Mouse (Mus musculus) urinary bladder, adult 2 months (tissue): ENCODE data around the gene Gm5089. TPM values are rescaled to one million over a fixed set of nuclear protein-coding genes. Genes with fewer than 3 reads are reported as not detected.

ENCODE experiments used
- DNase-seq: peaks from one replicate; pipeline ENCODE4 v3.0.0; 2022; ENCODE audit warnings: low spot score
- polyA plus RNA-seq: library from polyadenylated mRNA; depleted of rRNA; stranded (reverse); fragments of >200 nt; gene quantifications from 2 replicates; pipeline ENCODE4 v1.2.3, GENCODE M21; 2012; rRNA removed

Gene Gm5089
- not detected in 2 replicates for polyA plus RNA-seq

DNA sequence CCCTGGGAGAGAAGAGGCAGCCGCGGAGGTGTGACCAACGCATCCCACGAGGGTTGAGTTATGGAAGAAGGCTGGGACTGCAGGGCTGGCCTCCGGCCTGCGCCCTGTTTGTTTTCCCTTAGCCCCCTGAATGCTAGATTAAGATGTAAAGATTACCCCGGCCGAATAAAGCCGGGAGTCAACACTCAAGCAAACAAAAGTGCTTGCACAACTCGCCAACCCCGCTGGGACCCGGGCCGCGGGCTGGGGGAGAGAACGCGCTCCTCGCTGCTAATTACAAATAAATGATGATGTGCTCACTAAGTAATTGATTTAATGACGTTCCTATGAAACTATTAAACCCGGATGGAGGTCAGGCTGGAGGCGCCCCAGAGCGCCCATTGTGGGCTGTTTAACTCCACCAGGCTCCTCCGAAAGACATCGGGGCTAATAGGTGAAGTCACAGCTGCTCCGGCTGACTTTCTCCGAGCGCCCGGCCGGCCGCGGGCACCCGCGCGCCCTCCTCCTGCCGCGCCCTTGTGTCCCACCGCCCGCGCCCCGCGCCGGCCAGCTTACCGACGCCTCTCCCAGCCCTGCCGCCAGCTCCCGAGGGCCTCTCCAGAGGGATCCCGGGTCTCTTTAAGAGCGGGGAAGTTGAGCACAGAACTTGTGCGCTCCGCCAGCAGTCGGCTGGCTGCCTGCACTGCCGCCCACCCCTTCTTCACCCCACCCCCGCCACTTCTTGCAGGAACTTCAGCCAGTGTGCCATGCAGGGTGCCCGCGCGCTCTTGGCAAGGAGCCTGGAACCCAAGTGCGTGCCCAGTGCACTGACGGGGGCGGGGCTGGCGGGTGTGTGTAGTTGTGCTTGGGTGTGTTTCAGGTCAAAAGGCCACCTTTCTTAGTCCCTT lies at the start of gene Gm5089:
Gm5089 (minus strand) TSS at position 620 of the 887 bp plus-strand sequence.
- no peak for DNase-seq

DNA sequence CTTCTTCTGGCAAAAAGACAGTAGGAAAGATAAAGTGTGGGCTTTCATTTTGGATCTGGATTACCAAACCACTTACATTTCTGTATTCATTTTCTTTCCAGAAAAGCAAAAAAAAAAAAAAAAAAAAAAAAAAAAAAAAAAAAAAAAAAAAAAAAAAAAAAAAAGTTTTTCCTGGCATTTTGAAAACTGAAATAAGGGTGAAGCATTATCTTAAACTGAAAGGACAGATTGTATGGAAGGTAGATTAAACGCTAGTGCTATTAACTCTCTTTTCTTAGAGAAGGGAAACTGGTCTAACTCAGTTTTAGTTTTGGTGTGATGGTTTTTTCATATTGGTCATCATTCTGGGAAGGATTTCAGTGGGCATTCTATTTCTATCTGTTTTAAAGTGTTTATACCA lies 41.1 kb upstream of the Gm5089 start:
- no peak for DNase-seq

DNA sequence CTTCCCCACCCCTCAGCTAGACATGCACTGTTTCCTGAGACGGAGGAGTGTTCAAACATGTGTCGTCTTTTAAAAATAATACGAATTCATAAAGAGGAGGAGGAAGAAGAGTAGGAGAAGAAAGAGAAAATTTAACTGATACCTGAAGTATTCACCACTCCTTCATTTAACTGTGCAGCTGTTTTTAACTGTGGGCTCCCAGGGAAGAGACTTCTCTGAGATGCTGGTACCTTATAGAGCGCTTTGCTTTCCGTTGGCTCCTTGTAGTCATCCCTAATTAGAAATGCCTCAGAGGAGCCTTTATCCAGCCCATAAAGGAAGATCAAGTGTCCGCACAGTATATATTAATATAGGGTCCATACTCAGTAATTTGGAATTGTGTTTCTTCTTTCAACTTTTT lies 40.6 kb upstream of the Gm5089 start:
- no peak for DNase-seq

DNA sequence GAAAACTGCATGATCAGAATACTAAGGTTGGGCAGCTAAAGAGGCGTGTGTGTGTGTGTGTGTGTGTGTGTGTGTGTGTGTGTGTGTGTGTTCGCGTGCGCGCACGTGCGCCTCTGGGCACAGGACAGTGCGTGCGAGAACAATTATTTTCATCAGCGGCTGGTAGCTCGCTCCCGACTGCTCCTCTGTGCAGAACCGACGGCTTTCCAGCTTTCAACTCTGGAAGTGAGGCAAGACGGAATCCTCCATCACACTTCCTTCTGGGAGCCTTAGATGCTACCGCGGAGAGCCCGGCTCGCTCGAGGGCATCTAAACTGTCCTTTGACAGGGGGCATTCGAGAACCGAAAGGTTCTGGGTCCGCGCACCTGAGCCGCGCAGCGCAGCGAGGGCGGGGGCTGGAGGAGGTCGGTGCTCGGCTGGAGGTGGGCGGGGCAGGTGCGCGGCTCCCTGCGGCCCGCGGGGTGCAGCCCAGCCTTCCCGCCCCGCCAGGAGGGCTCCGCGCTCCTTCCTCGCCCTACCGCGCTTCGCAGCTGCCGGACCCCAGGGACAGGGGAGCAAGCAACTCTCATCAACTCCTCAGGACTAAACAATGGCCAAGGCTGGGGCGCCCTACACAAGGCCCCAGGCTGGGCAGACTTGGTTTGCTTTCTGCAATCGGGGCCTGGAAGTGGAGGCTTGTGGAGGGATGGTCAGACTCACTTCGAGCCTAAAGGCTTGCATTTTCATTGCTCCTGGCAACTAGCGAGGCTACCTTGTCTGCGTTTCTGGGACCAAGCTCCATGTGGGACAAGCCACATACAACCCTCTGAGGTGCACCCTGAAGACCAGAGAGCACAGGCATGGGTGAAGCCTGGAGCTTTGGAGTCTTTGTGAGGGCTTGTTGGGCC lies 39.8 kb upstream of the Gm5089 start, which contains the start of gene Gm10837:
Gm10837 (plus strand) TSS at position 146 of the 888 bp plus-strand sequence.
- no peak for DNase-seq

DNA sequence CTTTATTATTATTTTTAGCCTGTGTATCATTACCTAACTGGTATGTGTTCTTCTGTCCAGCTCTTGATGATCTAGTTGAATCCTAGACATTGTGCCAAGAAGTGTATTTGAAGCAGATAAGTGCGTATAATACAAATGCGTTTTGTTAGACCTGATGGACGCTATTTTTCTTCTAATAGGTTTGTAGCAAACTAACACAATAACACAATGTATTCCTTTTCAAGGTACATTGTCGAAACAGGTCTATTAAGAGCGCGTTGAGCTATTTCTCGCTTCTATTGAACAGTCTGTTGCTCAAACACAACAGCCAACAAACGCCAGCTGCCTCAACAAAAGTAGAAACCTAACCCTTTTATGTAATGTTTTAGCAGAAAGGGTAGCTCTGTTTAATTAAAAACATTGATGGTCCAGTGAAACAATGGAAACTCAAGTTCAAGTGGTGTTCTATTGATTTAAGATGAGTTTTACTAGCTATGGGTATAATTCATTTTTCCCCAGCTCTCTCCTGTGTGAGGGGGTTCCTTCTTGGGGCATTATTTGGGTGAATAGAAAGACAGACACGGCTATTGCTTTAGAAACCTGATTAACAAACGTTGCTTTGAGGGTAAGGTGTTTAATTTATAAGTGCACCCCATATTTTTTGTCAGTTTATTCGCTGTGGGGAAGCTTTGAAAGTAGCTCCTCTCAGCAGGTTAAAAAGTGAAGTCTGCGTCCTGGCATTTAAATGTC lies 38.9 kb upstream of the Gm5089 start:
- DNase-seq: no peak

DNA sequence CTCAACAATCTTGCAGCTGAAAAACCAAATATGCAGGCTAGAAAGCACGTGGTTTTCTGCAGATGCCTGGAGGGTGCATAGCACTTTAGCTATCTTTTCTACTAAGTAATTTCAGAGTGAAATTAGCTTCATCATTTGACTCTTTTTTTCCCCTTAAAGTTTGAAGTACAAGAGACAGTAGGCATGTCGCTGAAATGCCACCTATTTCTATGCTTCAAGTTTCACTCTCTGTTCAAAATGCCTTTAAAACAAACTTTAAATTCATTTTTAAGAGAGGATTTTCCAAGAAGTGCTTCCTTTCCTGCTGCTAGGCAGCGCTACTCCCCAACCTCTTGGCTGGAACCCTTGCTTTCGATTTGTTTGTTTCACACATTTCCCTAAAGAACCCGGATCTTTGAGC lies 38.1 kb upstream of the Gm5089 start:
- no peak for DNase-seq

DNA sequence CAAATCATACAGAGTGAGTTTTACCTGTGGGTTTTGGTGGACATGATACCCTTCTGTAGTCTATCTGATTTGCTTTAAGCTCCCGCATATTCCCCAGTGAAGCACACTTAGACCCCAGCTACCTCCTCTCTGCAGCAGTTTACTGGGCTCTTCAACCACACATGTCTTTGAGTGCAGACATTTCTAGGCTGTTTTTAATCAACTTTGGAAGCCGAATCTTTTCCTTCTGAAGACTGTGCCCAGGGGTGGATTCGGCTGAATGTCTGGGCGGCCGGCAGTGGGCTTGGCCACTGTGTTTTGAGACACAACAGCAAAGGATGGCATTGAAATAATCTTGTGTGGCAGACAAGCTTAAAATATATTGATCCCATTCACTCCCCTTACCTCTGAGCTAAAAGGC lies 36.5 kb upstream of the Gm5089 start:
- no peak for DNase-seq

DNA sequence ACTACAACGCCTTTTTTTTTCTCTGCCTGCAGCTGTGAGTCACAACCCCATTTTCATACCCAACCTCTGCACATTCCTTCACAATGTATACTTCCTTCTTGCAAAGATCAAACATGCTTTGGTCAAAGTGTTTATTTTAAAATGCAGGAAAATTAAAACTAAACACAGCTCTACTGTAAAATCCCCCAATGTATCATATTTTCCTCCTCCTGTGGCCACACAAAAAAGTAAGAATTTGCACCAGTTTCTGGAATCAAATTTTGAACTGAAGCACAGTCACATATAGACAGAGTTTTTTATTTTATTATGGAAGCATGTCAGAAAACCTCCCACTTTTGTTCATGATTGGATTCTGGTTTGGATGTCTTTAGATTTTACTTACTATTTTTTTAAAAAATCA lies 35.7 kb upstream of the Gm5089 start:
- DNase-seq: no peak

DNA sequence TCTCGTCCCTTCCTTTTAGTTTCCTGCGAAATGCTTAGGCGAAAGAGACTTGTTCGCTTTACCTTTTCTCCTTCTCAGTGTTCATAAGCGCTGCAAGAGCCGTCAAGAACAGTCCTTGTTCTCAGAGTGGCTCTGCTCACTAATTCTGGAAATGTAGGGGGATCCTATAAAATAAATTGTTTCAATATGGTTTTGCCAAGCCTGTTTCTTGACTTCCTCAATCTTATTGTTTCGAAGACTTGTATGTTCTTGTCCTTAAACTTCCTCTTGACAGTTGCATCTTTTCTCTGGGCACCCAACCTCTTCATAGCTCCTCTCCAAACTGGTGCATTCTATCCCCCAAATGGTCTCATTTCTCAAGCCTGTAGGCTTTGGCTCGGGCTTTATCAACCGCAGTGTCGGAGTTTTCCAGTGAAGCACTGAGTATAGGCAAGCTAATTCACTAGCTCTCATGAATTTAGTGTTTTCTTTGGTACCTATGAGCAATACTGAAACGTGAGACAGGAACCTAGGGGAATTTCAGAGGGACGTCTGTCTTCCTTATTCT lies 34.8 kb upstream of the Gm5089 start:
- no peak for DNase-seq

DNA sequence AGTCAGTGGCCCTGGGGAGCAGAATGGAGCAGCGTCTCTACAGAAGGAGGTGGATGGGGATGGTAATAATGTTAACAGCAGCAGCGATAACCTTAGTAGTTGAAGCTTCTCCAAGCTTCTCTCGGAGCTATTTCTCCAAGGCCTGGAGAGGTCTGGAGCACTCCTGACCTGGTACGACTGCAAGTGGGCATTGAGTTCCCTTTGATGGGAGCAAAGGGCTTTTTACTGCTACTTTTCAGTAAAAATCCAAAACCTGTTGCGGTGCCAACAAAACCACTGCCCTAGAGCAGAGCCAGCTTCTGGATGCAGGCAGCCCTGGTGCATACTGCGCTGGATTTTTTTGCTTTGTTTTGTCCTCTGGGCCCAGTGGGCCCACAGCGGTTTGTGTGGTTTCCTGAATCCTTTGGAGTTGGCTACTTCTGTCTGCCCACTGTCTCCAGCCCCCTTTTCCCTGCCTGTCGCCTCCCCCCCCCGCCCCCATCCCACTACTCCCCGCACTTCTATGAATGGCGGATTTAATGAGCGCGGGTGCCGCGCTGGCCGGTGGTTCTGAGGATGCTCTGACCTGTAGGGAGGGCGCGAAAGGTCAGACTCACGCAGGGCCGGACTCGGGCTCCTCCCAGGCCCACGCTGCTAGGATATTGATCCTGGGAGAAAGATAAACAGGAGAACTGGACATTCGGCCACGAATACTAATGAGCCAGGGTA lies 34.1 kb upstream of the Gm5089 start:
- no peak for DNase-seq

DNA sequence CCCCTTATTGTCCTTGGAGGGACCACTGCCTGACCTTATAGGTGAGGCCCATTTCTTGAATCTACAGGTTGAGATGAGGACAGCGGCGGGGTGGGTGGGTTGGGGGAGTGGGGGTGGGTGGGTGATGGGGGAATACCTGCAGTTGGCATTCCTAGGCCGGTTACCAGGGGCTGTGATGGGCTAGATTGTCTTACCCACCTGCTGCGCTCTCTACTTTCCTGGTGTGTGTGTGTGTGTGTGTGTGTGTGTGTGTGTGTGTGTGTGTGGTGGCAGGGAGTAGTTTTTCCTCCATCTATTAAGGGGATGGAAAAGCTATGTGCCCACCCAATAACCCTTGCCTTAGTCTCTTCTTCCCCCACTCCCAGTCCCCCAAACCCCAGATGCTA lies 33.5 kb upstream of the Gm5089 start:
- DNase-seq: no peak

DNA sequence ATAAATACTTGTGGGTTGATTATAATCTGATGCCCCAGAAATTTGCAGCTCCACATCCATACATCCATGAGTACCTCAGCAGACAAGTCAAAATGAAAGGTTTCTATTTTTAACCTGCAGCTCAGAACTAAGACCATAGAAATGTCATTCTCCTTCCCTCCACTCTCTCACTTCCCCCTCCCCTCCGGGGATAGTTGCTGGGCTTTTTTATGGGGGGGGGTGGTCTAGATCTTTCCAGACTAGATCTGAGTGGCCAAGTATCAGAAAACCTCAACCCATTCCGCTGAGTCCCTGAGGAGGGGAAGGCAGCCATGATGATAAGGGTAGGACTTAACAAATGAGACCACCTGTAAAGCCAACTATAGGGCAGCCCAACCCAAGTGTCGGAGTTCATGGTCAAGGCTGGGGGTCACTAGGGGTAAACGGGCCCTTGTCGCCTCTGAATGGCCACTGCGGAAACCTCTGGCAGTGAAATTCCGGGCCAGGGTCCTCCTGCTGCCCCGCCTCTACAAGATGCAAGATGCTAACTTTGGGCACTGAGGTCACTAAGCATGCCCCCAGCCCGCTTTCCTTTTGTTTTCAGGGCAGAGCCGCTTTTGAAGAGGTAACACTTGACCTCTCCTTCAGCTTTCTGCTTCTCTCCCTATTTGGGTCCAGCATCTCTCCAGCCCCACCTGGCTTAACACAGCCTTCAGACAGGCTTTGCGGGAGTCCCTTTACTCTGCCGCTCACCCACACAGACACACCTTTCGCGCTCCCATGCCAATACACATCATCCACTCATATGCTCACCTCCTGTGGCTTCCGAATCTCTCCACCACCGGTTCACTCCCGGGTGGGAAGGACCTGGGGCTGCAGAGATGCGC lies 32.9 kb upstream of the Gm5089 start:
- no peak for DNase-seq

DNA sequence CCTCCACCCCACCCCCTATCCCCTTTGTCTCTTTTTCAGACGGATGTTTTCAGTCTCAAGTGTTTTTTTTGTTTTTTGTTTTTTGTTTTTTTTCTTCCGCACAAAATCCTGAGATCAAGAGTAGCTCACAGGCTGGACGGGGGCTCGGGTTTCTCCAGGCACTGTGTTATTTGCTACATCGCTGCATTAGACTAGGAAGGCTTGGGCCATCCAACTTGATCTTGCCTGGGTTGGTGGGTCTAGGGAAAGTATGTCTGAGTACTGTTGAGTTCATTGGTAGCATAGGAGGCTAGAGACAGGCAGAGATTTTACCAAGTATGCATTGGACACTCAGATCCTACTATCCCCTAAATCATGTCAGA lies 32.1 kb upstream of the Gm5089 start:
- no peak for DNase-seq

DNA sequence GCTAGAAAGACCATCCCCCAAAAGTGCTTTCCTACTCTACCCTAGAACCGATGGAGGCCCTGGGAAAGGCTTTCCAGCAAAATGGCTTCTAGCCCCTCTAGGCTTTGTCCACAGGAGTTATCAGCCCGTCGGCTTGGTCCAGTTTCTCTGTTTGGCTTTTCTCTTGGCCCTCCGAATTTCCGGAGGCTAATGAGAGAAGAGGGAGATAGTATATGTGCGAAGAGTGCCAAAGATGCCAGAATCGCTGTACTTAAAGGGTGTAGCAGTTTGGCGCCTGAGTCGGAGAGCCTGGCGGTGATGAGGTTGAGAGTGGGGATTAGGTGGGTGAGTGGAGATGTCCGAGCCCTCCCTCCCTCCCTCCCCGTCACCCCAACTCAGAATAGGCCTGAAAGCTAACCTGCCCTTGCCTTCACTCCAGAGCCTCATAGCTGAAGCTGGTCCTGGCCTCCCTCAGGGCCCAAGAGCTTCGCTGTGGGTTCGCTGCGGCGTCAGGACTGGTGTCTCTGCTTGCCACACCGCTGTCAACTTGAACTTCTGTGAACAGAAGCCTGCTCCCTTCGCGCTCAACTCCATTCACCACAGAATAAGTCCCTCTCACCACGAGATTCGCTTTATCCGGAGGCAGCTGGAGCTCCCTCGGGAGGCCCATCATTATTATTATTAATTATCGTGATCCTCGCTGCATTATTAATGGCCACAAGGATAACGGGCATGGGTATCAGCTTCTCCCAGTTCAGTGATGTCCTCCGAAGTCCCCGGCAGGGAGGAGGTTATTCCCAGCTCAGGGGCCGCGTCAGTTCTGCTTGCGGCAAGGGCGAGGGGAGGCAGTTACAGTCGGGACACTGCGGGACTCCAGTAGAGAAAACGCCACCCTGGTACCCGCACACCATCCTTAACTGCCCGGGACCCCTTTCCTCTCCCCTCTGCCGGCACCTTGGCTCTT lies 31.4 kb upstream of the Gm5089 start:
- no peak for DNase-seq

DNA sequence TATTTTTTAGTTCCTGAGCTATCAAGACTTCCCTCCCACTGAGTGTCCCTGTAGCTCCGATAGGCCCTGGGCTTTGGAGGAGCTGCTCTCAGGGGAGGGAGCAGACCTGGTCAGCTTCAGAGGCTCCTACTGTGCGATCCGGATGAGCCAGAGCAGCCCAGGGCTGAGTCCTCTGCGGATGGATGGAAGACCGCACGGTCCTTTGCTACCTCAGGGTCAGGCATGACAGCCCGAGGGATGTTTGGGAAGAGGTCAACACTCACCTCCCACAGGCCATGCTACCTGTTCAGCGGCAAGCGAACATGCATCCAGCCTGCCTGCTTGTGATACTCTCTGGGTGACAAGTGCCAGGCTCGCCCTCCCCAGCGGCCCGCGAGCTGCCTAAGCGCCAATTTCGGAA lies 30.3 kb upstream of the Gm5089 start:
- DNase-seq: no peak

DNA sequence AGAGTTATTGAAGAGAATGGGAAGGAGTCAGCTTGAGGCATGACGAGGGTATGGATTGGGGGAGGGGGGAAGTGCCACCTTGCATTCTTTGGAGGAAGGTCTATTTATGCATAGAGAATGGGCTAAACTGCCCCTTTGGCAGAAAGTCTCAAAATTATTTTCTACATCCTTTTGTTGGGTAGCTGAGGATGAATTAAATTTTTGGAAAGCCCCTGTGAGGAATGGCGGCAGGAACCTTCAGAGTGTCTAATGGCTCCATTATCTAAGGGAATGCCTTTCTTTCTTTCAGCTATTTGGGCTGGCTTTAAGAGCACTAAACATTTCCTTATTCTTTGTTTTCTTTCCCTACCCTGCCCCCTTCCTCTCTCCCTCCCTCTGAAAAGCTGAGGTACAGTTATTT lies 29.4 kb upstream of the Gm5089 start:
- no peak for DNase-seq

DNA sequence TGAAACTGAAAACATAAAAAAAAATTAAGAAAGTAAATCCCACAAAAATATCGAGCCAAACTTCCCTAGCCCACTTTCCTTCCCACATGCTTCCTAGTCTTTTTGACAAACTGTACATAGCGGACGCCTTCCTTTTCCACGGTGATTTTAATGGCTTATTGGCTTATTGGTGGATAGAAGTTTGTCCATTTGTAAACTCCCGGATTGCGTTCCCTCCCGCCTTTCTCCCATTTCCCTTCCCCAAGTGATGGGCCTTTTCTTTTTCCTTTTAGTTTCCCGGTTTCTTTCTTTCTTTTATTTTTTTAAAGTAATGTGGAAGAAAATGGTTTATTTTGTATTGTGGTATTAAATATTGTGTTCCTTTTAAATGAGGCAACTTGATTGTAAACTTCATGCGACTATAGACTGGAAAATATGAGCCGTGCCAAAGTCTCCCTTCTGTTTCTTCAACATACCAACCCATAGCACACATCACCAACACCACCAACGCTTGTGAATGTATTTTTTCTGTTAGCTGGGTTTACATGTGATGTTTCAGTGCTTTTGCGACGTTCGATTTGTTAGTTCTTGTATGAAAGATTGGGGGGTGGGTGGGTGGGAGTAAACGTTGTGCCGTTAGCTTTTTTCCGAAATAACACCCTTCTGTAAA lies 28.7 kb upstream of the Gm5089 start:
- DNase-seq: no peak

DNA sequence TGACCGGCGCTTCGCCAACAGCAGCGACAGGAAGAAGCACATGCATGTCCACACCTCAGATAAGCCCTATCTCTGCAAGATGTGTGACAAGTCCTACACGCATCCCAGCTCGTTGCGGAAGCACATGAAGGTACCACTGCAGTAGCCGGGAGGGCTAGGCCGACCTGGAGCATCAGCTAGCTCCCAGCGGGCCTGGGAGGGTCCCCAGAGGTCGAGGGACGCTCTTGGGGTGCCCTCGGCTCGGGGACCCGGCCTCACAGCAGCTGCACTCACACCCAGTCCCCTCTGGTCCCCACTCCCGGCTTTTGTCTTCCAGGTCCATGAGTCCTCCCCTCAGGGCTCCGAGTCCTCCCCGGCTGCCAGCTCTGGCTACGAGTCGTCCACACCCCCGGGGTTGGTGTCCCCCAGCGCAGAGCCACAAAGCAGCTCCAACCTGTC lies 27.7 kb upstream of the Gm5089 start:
- DNase-seq: no peak
